Mouse (Mus musculus) small intestine, adult 2 months (tissue): ENCODE measurements around the gene Cdon.

ENCODE experiments used
- CTCF ChIP-seq: fragments of 200-500 bp; IDR thresholded peaks from 2 replicates; pipeline ENCODE4 v1.5.1; 2012; ENCODE audit warnings: low read depth, mild to moderate bottlenecking, control low read depth, inconsistent platforms, low read length, moderate library complexity, mixed read lengths; ENCODE audit not compliant: insufficient replicate concordance, insufficient read length; ENCODE audit errors: extremely low read depth
- POLR2A ChIP-seq: fragments of 200-500 bp; IDR thresholded peaks from 2 replicates; pipeline ENCODE4 v1.6.1; 2012; ENCODE audit warnings: low read depth, mild to moderate bottlenecking, control low read depth, inconsistent platforms, low read length, moderate library complexity

- no peak for TF ChIP-seq POLR2A
- TF ChIP-seq CTCF, result no peak
Measured at GRCm38 (mm10) chr9:35508234-35508633, 87.3 kb downstream of the Cdon start.
